Mouse (Mus musculus): ENCODE measurements around the gene Pde8b. TPM values are rescaled to one million over a fixed set of nuclear protein-coding genes. Genes with fewer than 3 reads are reported as not detected.

The Pde8b gene
- polyA plus RNA-seq, 1 experiment = not detected

GRCm38 (mm10) chr13:95131848-95132247 lies 118.3 kb downstream of the Pde8b start:
- Histone ChIP-seq H3K4me1 (ENCODE audit: control insufficient read depth, insufficient read depth, insufficient read length, low read length) (no peaks in the 10 kb centered on the region), H3K4me3 (ENCODE audit: insufficient read depth, low read depth, low read length) (no peak overlapping the region), H3K27ac (replicated peaks; ENCODE audit: low read depth, low read length) (no peak overlapping the region)

- Histone ChIP-seq H3K4me1 (ENCODE audit: control insufficient read depth, insufficient read depth, insufficient read length, low read length) (no peaks in the 10 kb centered on the region), H3K27ac (replicated peaks; ENCODE audit: low read depth, low read length) (no peak overlapping the region), H3K4me3 (ENCODE audit: insufficient read depth, low read depth, low read length) (no peak overlapping the region)
These were observed 119.1 kb downstream of the Pde8b start for GRCm38 (mm10) chr13:95131041-95131440.

GRCm38 (mm10) chr13:95127288-95127687 lies 122.8 kb downstream of the Pde8b start:
- Histone ChIP-seq H3K4me1 (ENCODE audit: control insufficient read depth, insufficient read depth, insufficient read length, low read length) (no peaks in the 10 kb centered on the region), H3K4me3 (ENCODE audit: insufficient read depth, low read depth, low read length) (no peak overlapping the region), H3K27ac (replicated peaks; ENCODE audit: low read depth, low read length) (no peak overlapping the region)

GRCm38 (mm10) chr13:95126801-95127200 lies 123.3 kb downstream of the Pde8b start:
- no peak overlapping the region for H3K27ac ChIP-seq (replicated peaks; ENCODE audit: low read depth, low read length)
- H3K4me3 ChIP-seq (ENCODE audit: insufficient read depth, low read depth, low read length) = no peak overlapping the region
- no peaks in the 10 kb centered on the region for H3K4me1 ChIP-seq (ENCODE audit: control insufficient read depth, insufficient read depth, insufficient read length, low read length)

- Histone ChIP-seq H3K27ac (replicated peaks; ENCODE audit: low read depth, low read length) (no peak overlapping the region), H3K4me1 (ENCODE audit: control insufficient read depth, insufficient read depth, insufficient read length, low read length) (no peaks in the 10 kb centered on the region), H3K4me3 (ENCODE audit: insufficient read depth, low read depth, low read length) (no peak overlapping the region)
These were observed 124.5 kb downstream of the Pde8b start for GRCm38 (mm10) chr13:95125546-95126215.

- H3K4me3 ChIP-seq (ENCODE audit: insufficient read depth, low read depth, low read length) = no peak overlapping the region
- H3K4me1 ChIP-seq (ENCODE audit: control insufficient read depth, insufficient read depth, insufficient read length, low read length) = no peaks in the 10 kb centered on the region
- H3K27ac ChIP-seq (replicated peaks; ENCODE audit: low read depth, low read length) = no peak overlapping the region
These were observed 129.6 kb downstream of the Pde8b start for GRCm38 (mm10) chr13:95120570-95120969.

- no peak overlapping the region for H3K4me3 ChIP-seq (ENCODE audit: insufficient read depth, low read depth, low read length)
- no peaks in the 10 kb centered on the region for H3K4me1 ChIP-seq (ENCODE audit: control insufficient read depth, insufficient read depth, insufficient read length, low read length)
- no peak overlapping the region for H3K27ac ChIP-seq (replicated peaks; ENCODE audit: low read depth, low read length)
These were observed 136.4 kb downstream of the Pde8b start for GRCm38 (mm10) chr13:95113763-95114162.

GRCm38 (mm10) chr13:95109555-95109954 lies 140.6 kb downstream of the Pde8b start:
- H3K27ac ChIP-seq (replicated peaks; ENCODE audit: low read depth, low read length) = no peak overlapping the region
- H3K4me1 ChIP-seq (ENCODE audit: control insufficient read depth, insufficient read depth, insufficient read length, low read length) = no peaks in the 10 kb centered on the region
- H3K4me3 ChIP-seq (ENCODE audit: insufficient read depth, low read depth, low read length) = no peak overlapping the region

- Histone ChIP-seq H3K4me1 (ENCODE audit: control insufficient read depth, insufficient read depth, insufficient read length, low read length) (no peaks in the 10 kb centered on the region), H3K27ac (replicated peaks; ENCODE audit: low read depth, low read length) (no peak overlapping the region), H3K4me3 (ENCODE audit: insufficient read depth, low read depth, low read length) (no peak overlapping the region)
These were observed 142.1 kb downstream of the Pde8b start for GRCm38 (mm10) chr13:95108035-95108434.

- no peak overlapping the region for H3K4me3 ChIP-seq (ENCODE audit: insufficient read depth, low read depth, low read length)
- H3K27ac ChIP-seq (replicated peaks; ENCODE audit: low read depth, low read length) = no peak overlapping the region
- no peaks in the 10 kb centered on the region for H3K4me1 ChIP-seq (ENCODE audit: control insufficient read depth, insufficient read depth, insufficient read length, low read length)
These were observed 145.3 kb downstream of the Pde8b start for GRCm38 (mm10) chr13:95104865-95105264.

- no peak overlapping the region for H3K27ac ChIP-seq (replicated peaks; ENCODE audit: low read depth, low read length)
- no peaks in the 10 kb centered on the region for H3K4me1 ChIP-seq (ENCODE audit: control insufficient read depth, insufficient read depth, insufficient read length, low read length)
- no peak overlapping the region for H3K4me3 ChIP-seq (ENCODE audit: insufficient read depth, low read depth, low read length)
These were observed 147.0 kb downstream of the Pde8b start for GRCm38 (mm10) chr13:95102985-95103590.

GRCm38 (mm10) chr13:95101315-95101714 lies 148.8 kb downstream of the Pde8b start:
- H3K4me3 ChIP-seq (ENCODE audit: insufficient read depth, low read depth, low read length) = no peak overlapping the region
- no peak overlapping the region for H3K27ac ChIP-seq (replicated peaks; ENCODE audit: low read depth, low read length)
- no peaks in the 10 kb centered on the region for H3K4me1 ChIP-seq (ENCODE audit: control insufficient read depth, insufficient read depth, insufficient read length, low read length)

GRCm38 (mm10) chr13:95098931-95099720 lies 151.0 kb downstream of the Pde8b start:
- H3K4me1 ChIP-seq (ENCODE audit: control insufficient read depth, insufficient read depth, insufficient read length, low read length) = no peaks in the 10 kb centered on the region
- H3K27ac ChIP-seq (replicated peaks; ENCODE audit: low read depth, low read length) = no peak overlapping the region
- no peak overlapping the region for H3K4me3 ChIP-seq (ENCODE audit: insufficient read depth, low read depth, low read length)

GRCm38 (mm10) chr13:95096646-95097045 lies 153.5 kb downstream of the Pde8b start:
- no peak overlapping the region for H3K27ac ChIP-seq (replicated peaks; ENCODE audit: low read depth, low read length)
- no peak overlapping the region for H3K4me3 ChIP-seq (ENCODE audit: insufficient read depth, low read depth, low read length)
- H3K4me1 ChIP-seq (ENCODE audit: control insufficient read depth, insufficient read depth, insufficient read length, low read length) = no peaks in the 10 kb centered on the region

GRCm38 (mm10) chr13:95095860-95096259 lies 154.3 kb downstream of the Pde8b start:
- H3K27ac ChIP-seq (replicated peaks; ENCODE audit: low read depth, low read length) = no peak overlapping the region
- no peak overlapping the region for H3K4me3 ChIP-seq (ENCODE audit: insufficient read depth, low read depth, low read length)
- H3K4me1 ChIP-seq (ENCODE audit: control insufficient read depth, insufficient read depth, insufficient read length, low read length) = no peaks in the 10 kb centered on the region

All from brown adipose tissue, adult 24 weeks (tissue).